Mouse (Mus musculus) lung, adult 2 months (tissue): Measurements from ENCODE around the gene Olfr1061.
"Not testable (repeated sequence)": the region's sequence is repeated elsewhere in the genome, so short reads cannot be mapped to it uniquely, and the experiment has no call there.

Experiments
- CTCF ChIP-seq: fragments of 200-500 bp; IDR thresholded peaks from 2 replicates; pipeline ENCODE4 v1.5.1; 2011; ENCODE audit warnings: mild to moderate bottlenecking, low read length, control low read depth; ENCODE audit not compliant: insufficient read depth
- POLR2A ChIP-seq: fragments of 200-500 bp; IDR thresholded peaks from 2 replicates; pipeline ENCODE4 v1.6.1; 2011; ENCODE audit warnings: low read depth, mild to moderate bottlenecking, control low read depth, low read length, borderline replicate concordance; ENCODE audit errors: extremely low read depth

DNA sequence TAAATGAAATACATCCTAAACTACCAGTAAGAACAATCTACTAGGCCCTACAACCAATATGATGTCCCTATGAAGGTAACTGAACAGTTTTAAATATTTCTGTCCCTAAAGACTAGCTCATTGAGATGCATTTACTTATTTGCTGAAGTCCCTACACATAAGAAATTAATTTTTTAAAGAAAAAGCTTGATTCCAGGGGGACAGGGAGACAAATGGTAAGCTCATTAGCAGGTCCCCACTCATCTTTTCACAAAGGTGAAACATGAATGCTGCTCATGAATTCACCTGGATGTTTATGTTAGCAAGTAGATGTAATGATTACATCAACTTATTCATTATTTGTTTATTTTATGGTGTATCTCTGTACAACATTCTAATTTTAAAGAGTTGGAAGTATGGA, 12.8 kb upstream of the Olfr1061 start, which contains the start of gene Olfr1062:
- not testable (repeated sequence) for TF ChIP-seq POLR2A, CTCF
